20 mouse cellular contexts compared by ENCODE assay signal in the genomic region with DNA sequence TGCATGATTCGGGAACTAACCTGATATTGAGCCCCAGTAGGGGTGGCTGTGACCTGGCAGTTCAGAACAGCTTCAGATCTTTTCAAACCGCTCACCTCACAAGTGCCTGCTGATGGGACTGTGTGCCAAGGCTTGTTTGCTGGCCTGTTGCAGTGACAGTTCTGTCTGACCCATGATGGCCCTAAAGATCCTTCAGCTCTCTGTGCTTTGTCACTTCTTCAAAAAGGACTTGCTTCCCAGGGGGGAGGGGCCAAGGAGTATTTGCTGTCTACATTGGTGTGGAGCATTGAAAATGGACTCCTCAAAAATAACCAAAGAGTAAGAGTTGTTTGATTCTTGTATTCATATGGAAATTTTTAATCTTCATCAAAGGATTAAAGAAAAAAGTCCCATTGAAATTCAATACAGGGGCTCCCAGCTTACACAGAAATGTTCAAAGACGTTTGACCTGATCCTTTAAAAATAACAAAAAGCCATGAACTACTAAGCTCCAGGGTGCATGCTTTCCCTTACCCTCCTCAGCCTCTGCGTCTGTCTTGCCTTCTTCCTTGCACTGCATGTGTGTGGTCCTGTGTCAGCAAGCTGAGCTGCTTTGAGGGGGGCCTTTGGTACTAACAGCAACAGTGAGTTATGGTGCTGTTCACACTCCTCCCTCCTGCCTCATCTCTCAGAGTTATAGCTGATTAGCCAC. TPM values are rescaled to one million over a fixed set of nuclear protein-coding genes. Genes with fewer than 3 reads are reported as not detected.
DNase-seq lines count a peak whose midpoint lies in the region; ATAC-seq and TF ChIP-seq lines count a peak whose summit lies in the region.
"Had no signal": no experiment of that assay in that cellular context is flagged by ENCODE, and none has a peak within 500 bp of the region (broad histone marks: within the 10 kb centered on the region; RNA-seq: fewer than 3 reads in every experiment).

No protein-coding gene starts in this region.

- no peak overlapping the region for H3K4me3 ChIP-seq in gastrocnemius, adult 2 months
- H3K4me3 ChIP-seq in midbrain, embryonic 10.5 days, result peak overlapping the region; percentile 26; the same call in 1 of the 2 replicates
- H3K4me3 ChIP-seq in midbrain, postnatal 0 days (ENCODE audit: low read depth, low read length), result no peak overlapping the region
- no peak overlapping the region for H3K4me3 ChIP-seq in midbrain, embryonic 14.5 days (replicated peaks; ENCODE audit: low read depth, low read length)
- H3K4me3 ChIP-seq in limb, embryonic 10.5 days, result no peak overlapping the region
- H3K4me3 ChIP-seq: embryonic facial prominence, embryonic 12.5 days; megakaryocyte, embryonic 14.5 days; neural tube, embryonic 13.5 days had no signal

- H3K9me3 ChIP-seq in midbrain, embryonic 10.5 days (replicated peaks), result no peaks in the 10 kb centered on the region; the same call in 1 of the 2 replicates
- H3K9me3 ChIP-seq in midbrain, postnatal 0 days (ENCODE audit: low read length), result no peaks in the 10 kb centered on the region
- H3K9me3 ChIP-seq in midbrain, embryonic 14.5 days (ENCODE audit: control insufficient read depth, low read length), result no peaks in the 10 kb centered on the region
- no peaks in the 10 kb centered on the region for H3K9me3 ChIP-seq in limb, embryonic 10.5 days (replicated peaks)
- H3K9me3 ChIP-seq: embryonic facial prominence, embryonic 12.5 days; megakaryocyte, embryonic 14.5 days; neural tube, embryonic 13.5 days had no signal

- peak overlapping the region; percentile 49; the same call in 1 of the 2 replicates for H3K27ac ChIP-seq in gastrocnemius, adult 2 months
- H3K27ac ChIP-seq in midbrain, embryonic 10.5 days (replicated peaks), result 0 out of 2 replicates have a peak overlapping the region, but pooled peaks have one; percentile 5
- H3K27ac ChIP-seq in midbrain, postnatal 0 days (ENCODE audit: low read depth, low read length), result no peak overlapping the region
- H3K27ac ChIP-seq in midbrain, embryonic 14.5 days (replicated peaks; ENCODE audit: low read depth, low read length), result no peak overlapping the region
- no peak overlapping the region for H3K27ac ChIP-seq in limb, embryonic 10.5 days
- H3K27ac ChIP-seq: embryonic facial prominence, embryonic 12.5 days; neural tube, embryonic 13.5 days had no signal

- H3K4me2 ChIP-seq in midbrain, postnatal 0 days (ENCODE audit: low read depth, low read length, poor library complexity, severe bottlenecking), result no peak overlapping the region
- no peak overlapping the region for H3K4me2 ChIP-seq in midbrain, embryonic 14.5 days (ENCODE audit: low read length)
- H3K4me2 ChIP-seq: embryonic facial prominence, embryonic 12.5 days; liver, embryonic 11.5 days; neural tube, embryonic 13.5 days had no signal

- H3K9ac ChIP-seq in midbrain, postnatal 0 days (replicated peaks; ENCODE audit: low read length, poor library complexity, severe bottlenecking), result no peak overlapping the region
- no peak overlapping the region for H3K9ac ChIP-seq in midbrain, embryonic 14.5 days (replicated peaks; ENCODE audit: low read length)
- H3K9ac ChIP-seq: embryonic facial prominence, embryonic 12.5 days; neural tube, embryonic 13.5 days had no signal

- TF ChIP-seq CTCF in gastrocnemius, adult 2 months (IDR thresholded peaks at IDR 0.05), result no peak
- TF ChIP-seq CTCF in midbrain, postnatal 0 days (IDR thresholded peaks at IDR 0.05), result no peak

- 25% methylated on average over 4 of the region's 4 CpGs for WGBS in midbrain, embryonic 10.5 days
- WGBS in midbrain, postnatal 0 days, result 10% methylated on average over 4 of the region's 4 CpGs
- WGBS in midbrain, embryonic 14.5 days, result 13% methylated on average over 4 of the region's 4 CpGs
- WGBS in limb, embryonic 10.5 days, result 79% methylated on average over 4 of the region's 4 CpGs

- intact Hi-C loops in gastrocnemius, adult 2 months (cut with DNase I), result no loop called here
- intact Hi-C loops in gastrocnemius, postnatal 14 days (cut with DNase I; ENCODE audit: low total_unique reads), result no loop called here

- ATAC-seq in midbrain, postnatal 0 days (ENCODE audit: low FRiP score), result no peak
- ATAC-seq in midbrain, embryonic 14.5 days (ENCODE audit: low FRiP score, low TSS enrichment), result peak; percentile 57; the same call in 1 of the 2 replicates
- ATAC-seq: lung, postnatal 0 days had no signal

- H3K4me1 ChIP-seq in midbrain, embryonic 10.5 days, result peaks cover 22% of the 10 kb centered on the region
- H3K4me1 ChIP-seq in midbrain, postnatal 0 days (ENCODE audit: insufficient read depth, low read length), result no peaks in the 10 kb centered on the region
- no peaks in the 10 kb centered on the region for H3K4me1 ChIP-seq in midbrain, embryonic 14.5 days (ENCODE audit: control insufficient read depth, insufficient read depth, low read length)
- H3K4me1 ChIP-seq in limb, embryonic 10.5 days, result peaks cover 3% of the 10 kb centered on the region; the same call in 1 of the 2 replicates
- H3K4me1 ChIP-seq: embryonic facial prominence, embryonic 12.5 days; neural tube, embryonic 13.5 days had no signal

- DNase-seq in gastrocnemius, adult 2 months, result peak; percentile 22
- no peak for DNase-seq in gastrocnemius, postnatal 14 days
- peak; percentile 72 for DNase-seq in midbrain, embryonic 10.5 days (ENCODE audit: low spot score)
- no peak for DNase-seq in midbrain, postnatal 0 days (ENCODE audit: low spot score)
- peak; percentile 51 for DNase-seq in embryo, embryonic 10.5 days (ENCODE audit: low spot score)
- DNase-seq in midbrain, embryonic 14.5 days, result peak; percentile 27
- DNase-seq in adrenal gland, postnatal 36 days, result no peak
- DNase-seq in limb, embryonic 10.5 days (ENCODE audit: low spot score), result no peak
- DNase-seq: adrenal gland, adult 2 months; B cell, adult 2 months; cerebellum, adult 9-11 months; gastrocnemius, postnatal 25 days; heart, postnatal 10 days; layer of hippocampus, adult 9-11 months; right cerebral cortex, postnatal 4 days had no signal

- H3K36me3 ChIP-seq in midbrain, embryonic 10.5 days, result peaks cover 71% of the 10 kb centered on the region
- H3K36me3 ChIP-seq in midbrain, postnatal 0 days (ENCODE audit: insufficient read depth, low read length), result peaks cover 28% of the 10 kb centered on the region
- H3K36me3 ChIP-seq in midbrain, embryonic 14.5 days (ENCODE audit: control insufficient read depth, insufficient read depth, low read length), result peaks cover 40% of the 10 kb centered on the region
- H3K36me3 ChIP-seq in limb, embryonic 10.5 days, result peaks cover 90% of the 10 kb centered on the region

- H3K27me3 ChIP-seq in midbrain, embryonic 10.5 days (ENCODE audit: low read depth, poor library complexity, severe bottlenecking), result peaks cover 96% of the 10 kb centered on the region
- H3K27me3 ChIP-seq in midbrain, postnatal 0 days (ENCODE audit: insufficient read depth, low read length), result no peaks in the 10 kb centered on the region
- H3K27me3 ChIP-seq in midbrain, embryonic 14.5 days (ENCODE audit: control insufficient read depth, insufficient read depth, low read length), result peaks cover 47% of the 10 kb centered on the region
- H3K27me3 ChIP-seq in limb, embryonic 10.5 days (ENCODE audit: low read depth, poor library complexity, severe bottlenecking), result no peaks in the 10 kb centered on the region
- H3K27me3 ChIP-seq: embryonic facial prominence, embryonic 12.5 days; megakaryocyte, embryonic 14.5 days; neural tube, embryonic 13.5 days had no signal

RNA-seq across cellular contexts. Expression of a gene that starts 33.0 kb away (rescaled TPM):
- under 1 TPM; 0.22 to 0.54 TPM for total RNA-seq in gastrocnemius, adult 2 months (2021)
- 1 to 10 TPM; 3.8 to 5.9 TPM for total RNA-seq in gastrocnemius, postnatal 14 days (2021)
- 12.8 and 15.7 TPM in 2 replicates for polyA plus RNA-seq in midbrain, embryonic 10.5 days (2016; fragmentation: Nextera tagmentation; extraction: Ambion mirVana)
- 6.8 and 12.2 TPM in 2 replicates for total RNA-seq in midbrain, postnatal 0 days (2014; rRNA removed)
- 3.5 and 3.7 TPM in 2 replicates for polyA plus RNA-seq in midbrain, postnatal 0 days (2015; fragmentation: Nextera tagmentation; extraction: Ambion mirVana)
- polyA plus RNA-seq in midbrain, embryonic 14.5 days (2014; fragmentation: Nextera tagmentation; extraction: Ambion mirVana), result 4.0 and 4.5 TPM in 2 replicates
- total RNA-seq in adrenal gland, postnatal 36 days (2021), result 1 to 10 TPM; 3.5 to 4.5 TPM
- 8.4 and 9.0 TPM in 2 replicates for polyA plus RNA-seq in limb, embryonic 10.5 days (2016; fragmentation: Nextera tagmentation; extraction: Ambion mirVana)

RNA-seq across cellular contexts. Expression of a gene that starts 43.6 kb away (rescaled TPM):
- 10 to 100 TPM; 22.2 to 23.2 TPM for total RNA-seq in gastrocnemius, adult 2 months (2021)
- 10 to 100 TPM; 22.0 to 24.8 TPM for total RNA-seq in gastrocnemius, postnatal 14 days (2021)
- polyA plus RNA-seq in midbrain, embryonic 10.5 days (2016; fragmentation: Nextera tagmentation; extraction: Ambion mirVana), result 48.4 and 56.4 TPM in 2 replicates
- 20.7 and 21.7 TPM in 2 replicates for total RNA-seq in midbrain, postnatal 0 days (2014; rRNA removed)
- 57.5 and 58.4 TPM in 2 replicates for polyA plus RNA-seq in midbrain, postnatal 0 days (2015; fragmentation: Nextera tagmentation; extraction: Ambion mirVana)
- polyA plus RNA-seq in midbrain, embryonic 14.5 days (2014; fragmentation: Nextera tagmentation; extraction: Ambion mirVana), result 49.7 and 52.0 TPM in 2 replicates
- 10 to 100 TPM; 29.0 to 33.6 TPM for total RNA-seq in adrenal gland, postnatal 36 days (2021)
- polyA plus RNA-seq in limb, embryonic 10.5 days (2016; fragmentation: Nextera tagmentation; extraction: Ambion mirVana), result 63.3 and 74.0 TPM in 2 replicates

Comparison
In these comparisons a context has a peak if more than half of its experiments do, and no peak if none do; other contexts are left out.
1. DNase-seq: peak in gastrocnemius, adult 2 months (single experiment), midbrain, embryonic 10.5 days (single experiment), embryo, embryonic 10.5 days (single experiment) and midbrain, embryonic 14.5 days (single experiment); none in gastrocnemius, postnatal 14 days (single experiment), midbrain, postnatal 0 days (single experiment), adrenal gland, postnatal 36 days (0 of 2) and limb, embryonic 10.5 days (single experiment).
2. H3K27ac ChIP-seq: peak in gastrocnemius, adult 2 months (single experiment) and midbrain, embryonic 10.5 days (single experiment); none in midbrain, postnatal 0 days (single experiment), midbrain, embryonic 14.5 days (single experiment) and limb, embryonic 10.5 days (single experiment).